14 mouse cellular contexts compared by ENCODE assay signal in genomic region chr2:145866695-145867449, GRCm38 (mm10). TPM values are rescaled to one million over a fixed set of nuclear protein-coding genes. Genes with fewer than 3 reads are reported as not detected.
DNase-seq lines count a peak whose midpoint lies in the region; ATAC-seq and TF ChIP-seq lines count a peak whose summit lies in the region.
"Had no signal": no experiment of that assay in that cellular context is flagged by ENCODE, and none has a peak within 500 bp of the region (broad histone marks: within the 10 kb centered on the region; RNA-seq: fewer than 3 reads in every experiment).

No protein-coding gene starts in this region.

- peaks cover 2% of the 10 kb centered on the region for H3K4me1 ChIP-seq in kidney, postnatal 0 days (replicated peaks; ENCODE audit: insufficient read depth, low read length)
- H3K4me1 ChIP-seq in midbrain, postnatal 0 days (ENCODE audit: insufficient read depth, low read length): no peaks in the 10 kb centered on the region
- H3K4me1 ChIP-seq in midbrain, embryonic 11.5 days (ENCODE audit: control insufficient read depth, insufficient read depth, low read length): peaks cover 4% of the 10 kb centered on the region; the same call in 1 of the 2 replicates
- H3K4me1 ChIP-seq in stomach, postnatal 0 days (replicated peaks; ENCODE audit: control insufficient read depth, insufficient read depth): 0 out of 2 replicates have a peak, but pooled peaks cover 3% of the 10 kb centered on the region

- H3K4me2 ChIP-seq in kidney, postnatal 0 days (ENCODE audit: low read length): no peak overlapping the region
- H3K4me2 ChIP-seq in midbrain, postnatal 0 days (ENCODE audit: low read depth, low read length, poor library complexity, severe bottlenecking): no peak overlapping the region
- H3K4me2 ChIP-seq in midbrain, embryonic 11.5 days: no peak overlapping the region
- H3K4me2 ChIP-seq in stomach, postnatal 0 days (replicated peaks; ENCODE audit: low read depth): no peak overlapping the region
- H3K4me2 ChIP-seq: heart, embryonic 13.5 days had no signal

- no peaks in the 10 kb centered on the region for H3K27me3 ChIP-seq in kidney, postnatal 0 days (ENCODE audit: insufficient read depth, low read length)
- H3K27me3 ChIP-seq in midbrain, postnatal 0 days (ENCODE audit: insufficient read depth, low read length): no peaks in the 10 kb centered on the region
- H3K27me3 ChIP-seq in midbrain, embryonic 11.5 days (ENCODE audit: control insufficient read depth, insufficient read depth, low read length): no peaks in the 10 kb centered on the region
- H3K27me3 ChIP-seq in stomach, postnatal 0 days (ENCODE audit: control insufficient read depth, insufficient read depth, low read length): no peaks in the 10 kb centered on the region
- H3K27me3 ChIP-seq: heart, embryonic 13.5 days had no signal

- H3K9me3 ChIP-seq in kidney, postnatal 0 days (replicated peaks; ENCODE audit: low read length): no peaks in the 10 kb centered on the region
- H3K9me3 ChIP-seq in midbrain, postnatal 0 days (ENCODE audit: low read length): no peaks in the 10 kb centered on the region
- no peaks in the 10 kb centered on the region for H3K9me3 ChIP-seq in midbrain, embryonic 11.5 days (ENCODE audit: control insufficient read depth, low read length)
- no peaks in the 10 kb centered on the region for H3K9me3 ChIP-seq in stomach, postnatal 0 days (ENCODE audit: control insufficient read depth, low read length)

- H3K36me3 ChIP-seq in kidney, postnatal 0 days (ENCODE audit: insufficient read depth, low read length): 0 out of 2 replicates have a peak, but pooled peaks cover 5% of the 10 kb centered on the region
- H3K36me3 ChIP-seq in midbrain, postnatal 0 days (ENCODE audit: insufficient read depth, low read length): no peaks in the 10 kb centered on the region
- no peaks in the 10 kb centered on the region for H3K36me3 ChIP-seq in midbrain, embryonic 11.5 days (ENCODE audit: control insufficient read depth, insufficient read depth, low read length)
- H3K36me3 ChIP-seq in stomach, postnatal 0 days (ENCODE audit: control insufficient read depth, insufficient read depth, low read length): peaks cover 6% of the 10 kb centered on the region

- 0 out of 2 replicates have a peak, but pooled peaks have one; percentile 32 for TF ChIP-seq CTCF in kidney, postnatal 0 days (IDR thresholded peaks at IDR 0.05; ENCODE audit: low read depth)
- TF ChIP-seq CTCF in midbrain, postnatal 0 days (IDR thresholded peaks at IDR 0.05): peak; percentile 20
- TF ChIP-seq CTCF in stomach, postnatal 0 days (IDR thresholded peaks at IDR 0.05; ENCODE audit: low read depth): peak; percentile 42

- no peak overlapping the region for H3K4me3 ChIP-seq in kidney, postnatal 0 days (replicated peaks; ENCODE audit: low read depth, low read length)
- no peak overlapping the region for H3K4me3 ChIP-seq in midbrain, postnatal 0 days (ENCODE audit: low read depth, low read length)
- H3K4me3 ChIP-seq in midbrain, embryonic 11.5 days (ENCODE audit: low read depth, low read length): no peak overlapping the region
- no peak overlapping the region for H3K4me3 ChIP-seq in stomach, postnatal 0 days (ENCODE audit: low read depth, low read length)
- H3K4me3 ChIP-seq: heart, embryonic 13.5 days had no signal

- 97% methylated on average over 11 of the region's 11 CpGs for WGBS in kidney, postnatal 0 days
- WGBS in midbrain, postnatal 0 days: 97% methylated on average over 11 of the region's 11 CpGs
- WGBS in midbrain, embryonic 11.5 days: 92% methylated on average over 11 of the region's 11 CpGs
- WGBS in stomach, postnatal 0 days: 96% methylated on average over 11 of the region's 11 CpGs

- TF ChIP-seq EP300 in stomach, postnatal 0 days (optimal IDR thresholded peaks at IDR 0.05): no peak

- no peak for DNase-seq in kidney, postnatal 0 days (ENCODE audit: low spot score)
- no peak for DNase-seq in kidney, postnatal 4 days
- no peak for DNase-seq in midbrain, postnatal 0 days (ENCODE audit: low spot score)
- DNase-seq in midbrain, embryonic 11.5 days (ENCODE audit: low spot score, missing footprints): no peak
- peak; percentile 69 for DNase-seq in ZHBTc4 (ENCODE audit: low read depth, low spot score)
- DNase-seq in stomach, postnatal 0 days (ENCODE audit: low spot score): no peak
- no peak for DNase-seq in cerebellum, adult 8-10 months
- DNase-seq: adrenal gland, postnatal 25 days; cerebellum, adult 2 months; gastrocnemius, postnatal 25 days; liver; lung, adult 2 months; thymus, postnatal 25 days had no signal

- H3K9ac ChIP-seq in kidney, postnatal 0 days (ENCODE audit: low read depth, low read length): no peak overlapping the region
- H3K9ac ChIP-seq in midbrain, postnatal 0 days (replicated peaks; ENCODE audit: low read length, poor library complexity, severe bottlenecking): no peak overlapping the region
- H3K9ac ChIP-seq in midbrain, embryonic 11.5 days (ENCODE audit: low read length): no peak overlapping the region
- no peak overlapping the region for H3K9ac ChIP-seq in stomach, postnatal 0 days (ENCODE audit: low read length)
- H3K9ac ChIP-seq: heart, embryonic 13.5 days had no signal

- no peak overlapping the region for H3K27ac ChIP-seq in kidney, postnatal 0 days
- no peak overlapping the region for H3K27ac ChIP-seq in midbrain, postnatal 0 days (ENCODE audit: low read depth, low read length)
- no peak overlapping the region for H3K27ac ChIP-seq in midbrain, embryonic 11.5 days (ENCODE audit: low read depth, low read length)
- no peak overlapping the region for H3K27ac ChIP-seq in stomach, postnatal 0 days (replicated peaks)
- H3K27ac ChIP-seq: heart, embryonic 13.5 days had no signal

- ATAC-seq in kidney, postnatal 0 days (replicated peaks; ENCODE audit: low FRiP score, low read depth): no peak
- ATAC-seq in midbrain, postnatal 0 days (ENCODE audit: low FRiP score): no peak
- no peak for ATAC-seq in midbrain, embryonic 11.5 days (ENCODE audit: low FRiP score)
- no peak for ATAC-seq in stomach, postnatal 0 days (ENCODE audit: low FRiP score, low TSS enrichment)

RNA-seq across cellular contexts. Expression of gene Naa20, which starts 35.0 kb away (rescaled TPM):
- 203 and 212 TPM in 2 replicates for polyA plus RNA-seq in kidney, postnatal 0 days (2015; fragmentation: Nextera tagmentation; extraction: Ambion mirVana)
- total RNA-seq in midbrain, postnatal 0 days (2014; rRNA removed): 106 and 129 TPM in 2 replicates
- polyA plus RNA-seq in midbrain, postnatal 0 days (2015; fragmentation: Nextera tagmentation; extraction: Ambion mirVana): 153 and 160 TPM in 2 replicates
- polyA plus RNA-seq in midbrain, embryonic 11.5 days (2014; fragmentation: Nextera tagmentation; extraction: Ambion mirVana): 147 and 151 TPM in 2 replicates
- polyA plus RNA-seq in stomach, postnatal 0 days (2015; fragmentation: Nextera tagmentation; extraction: Ambion mirVana): 119 and 134 TPM in 2 replicates
